22 mouse cellular contexts compared by ENCODE assay signal in the genomic region with DNA sequence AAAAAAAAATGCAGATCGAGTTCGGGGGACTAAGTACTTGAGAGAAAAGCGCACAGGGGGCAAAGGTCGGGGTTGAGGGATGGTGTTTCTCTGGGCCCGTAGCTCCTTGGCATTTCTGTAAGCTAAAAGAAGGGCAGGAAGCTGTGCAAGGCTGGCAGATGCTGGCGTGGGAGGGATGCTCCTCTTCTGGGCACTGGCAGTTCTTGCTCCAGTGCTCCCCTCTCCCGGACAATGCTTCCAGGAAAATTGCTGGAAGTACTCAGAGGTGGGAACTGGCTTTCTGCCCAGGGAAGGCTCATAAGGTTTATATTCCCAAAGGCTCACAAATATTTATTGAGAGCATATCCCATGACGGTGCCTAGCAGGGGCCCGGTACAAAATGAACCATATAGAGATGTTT.
DNase-seq lines count a peak whose midpoint lies in the region; ATAC-seq and TF ChIP-seq lines count a peak whose summit lies in the region.
"Had no signal": no experiment of that assay in that cellular context is flagged by ENCODE, and none has a peak within 500 bp of the region (broad histone marks: within the 10 kb centered on the region; RNA-seq: fewer than 3 reads in every experiment).

No protein-coding gene starts in this region.

- peak; percentile 30 for DNase-seq in embryonic facial prominence, embryonic 14.5 days (ENCODE audit: low spot score)
- DNase-seq in embryonic facial prominence, embryonic 10.5 days (ENCODE audit: low spot score) = no peak
- peak; percentile 46 to 66 for DNase-seq in kidney, postnatal 4 days
- no peak for DNase-seq in kidney, adult 8-10 months
- DNase-seq in lung, postnatal 0 days (ENCODE audit: low spot score) = peak; percentile 46
- peak; percentile 76 for DNase-seq in lung, postnatal 36 days
- no peak for DNase-seq in frontal cortex, postnatal 25 days (ENCODE audit: low spot score in 2 of 2)
- DNase-seq in adrenal gland, adult (ENCODE audit: inconsistent age in 2 of 2, low spot score in 1 of 2) = no peak
- DNase-seq: adrenal gland, postnatal 10 days; B cell, adult 2 months; cerebellum, adult 11-12 months; cerebellum, adult 9-10 months; cerebellum, postnatal 25 days; gastrocnemius, postnatal 10 days; heart, adult 2 months had no signal

- no peak overlapping the region for H3K9ac ChIP-seq in embryonic facial prominence, embryonic 14.5 days (ENCODE audit: low read depth, low read length)
- no peak overlapping the region for H3K9ac ChIP-seq in lung, postnatal 0 days (replicated peaks; ENCODE audit: low read depth)
- H3K9ac ChIP-seq: embryonic facial prominence, embryonic 15.5 days; forebrain, embryonic 15.5 days; heart, embryonic 12.5 days had no signal

- H3K4me2 ChIP-seq in embryonic facial prominence, embryonic 14.5 days (ENCODE audit: low read depth, low read length) = no peak overlapping the region
- no peak overlapping the region for H3K4me2 ChIP-seq in lung, postnatal 0 days (replicated peaks; ENCODE audit: low read depth, low read length)
- H3K4me2 ChIP-seq: embryonic facial prominence, embryonic 15.5 days; forebrain, embryonic 15.5 days; heart, embryonic 12.5 days had no signal

- H3K27me3 ChIP-seq in embryonic facial prominence, embryonic 14.5 days (replicated peaks; ENCODE audit: control insufficient read depth, insufficient read depth, low read length) = no peaks in the 10 kb centered on the region
- H3K27me3 ChIP-seq in embryonic facial prominence, embryonic 10.5 days (replicated peaks; ENCODE audit: low read depth, poor library complexity, severe bottlenecking) = no peaks in the 10 kb centered on the region
- no peaks in the 10 kb centered on the region for H3K27me3 ChIP-seq in lung, postnatal 0 days (replicated peaks; ENCODE audit: insufficient read depth, low read length)
- H3K27me3 ChIP-seq: embryonic facial prominence, embryonic 15.5 days; forebrain, embryonic 15.5 days; heart, embryonic 12.5 days had no signal

- no peak for ATAC-seq in embryonic facial prominence, embryonic 14.5 days (ENCODE audit: low read depth)
- peak; percentile 57 for ATAC-seq in lung, postnatal 0 days
- ATAC-seq: CD4-positive, CD25-positive, alpha-beta regulatory T cell, adult 4 months; forebrain, embryonic 15.5 days; hindbrain, embryonic 16.5 days had no signal

- peaks cover 13% of the 10 kb centered on the region for H3K4me1 ChIP-seq in embryonic facial prominence, embryonic 14.5 days (ENCODE audit: control insufficient read depth, insufficient read depth, low read length)
- peaks cover 13% of the 10 kb centered on the region for H3K4me1 ChIP-seq in embryonic facial prominence, embryonic 10.5 days
- H3K4me1 ChIP-seq in lung, postnatal 0 days (ENCODE audit: insufficient read depth, low read depth, low read length) = no peaks in the 10 kb centered on the region

- H3K9me3 ChIP-seq in embryonic facial prominence, embryonic 14.5 days (ENCODE audit: control insufficient read depth, low read length) = no peaks in the 10 kb centered on the region
- no peaks in the 10 kb centered on the region for H3K9me3 ChIP-seq in embryonic facial prominence, embryonic 10.5 days
- no peaks in the 10 kb centered on the region for H3K9me3 ChIP-seq in lung, postnatal 0 days (ENCODE audit: low read length)
- H3K9me3 ChIP-seq: embryonic facial prominence, embryonic 15.5 days; forebrain, embryonic 15.5 days had no signal

- peak; percentile 94 for TF ChIP-seq EP300 in lung, postnatal 0 days (IDR thresholded peaks at IDR 0.05)

- WGBS in embryonic facial prominence, embryonic 14.5 days = 51% methylated on average over 9 of the region's 9 CpGs
- 72% methylated on average over 9 of the region's 9 CpGs for WGBS in embryonic facial prominence, embryonic 10.5 days
- 46% methylated on average over 9 of the region's 9 CpGs for WGBS in lung, postnatal 0 days

- no peaks in the 10 kb centered on the region for H3K36me3 ChIP-seq in embryonic facial prominence, embryonic 14.5 days (ENCODE audit: control insufficient read depth, insufficient read depth, low read length)
- no peaks in the 10 kb centered on the region for H3K36me3 ChIP-seq in embryonic facial prominence, embryonic 10.5 days (replicated peaks)
- H3K36me3 ChIP-seq in lung, postnatal 0 days (ENCODE audit: insufficient read depth, low read length) = no peaks in the 10 kb centered on the region
- H3K36me3 ChIP-seq: embryonic facial prominence, embryonic 15.5 days; forebrain, embryonic 15.5 days; G1E; heart, embryonic 12.5 days had no signal

- H3K4me3 ChIP-seq in embryonic facial prominence, embryonic 14.5 days (ENCODE audit: low read depth, low read length) = no peak overlapping the region
- no peak overlapping the region for H3K4me3 ChIP-seq in embryonic facial prominence, embryonic 10.5 days
- no peak overlapping the region for H3K4me3 ChIP-seq in lung, postnatal 0 days (ENCODE audit: low read depth, low read length)
- H3K4me3 ChIP-seq: embryonic facial prominence, embryonic 15.5 days; erythroblast, embryonic 14.5 days; forebrain, embryonic 15.5 days; heart, adult 2 months; heart, embryonic 12.5 days had no signal

- no peak overlapping the region for H3K27ac ChIP-seq in embryonic facial prominence, embryonic 14.5 days (replicated peaks; ENCODE audit: low read depth, low read length)
- no peak overlapping the region for H3K27ac ChIP-seq in embryonic facial prominence, embryonic 10.5 days (replicated peaks)
- no peak overlapping the region for H3K27ac ChIP-seq in lung, postnatal 0 days (ENCODE audit: low read length)
- H3K27ac ChIP-seq: embryonic facial prominence, embryonic 15.5 days; forebrain, embryonic 15.5 days; heart, adult 2 months had no signal

- no peak for TF ChIP-seq CTCF in lung, postnatal 0 days (IDR thresholded peaks at IDR 0.05)

Comparison
In these comparisons a context has a peak if more than half of its experiments do, and no peak if none do; other contexts are left out.
1. DNase-seq: peak in embryonic facial prominence, embryonic 14.5 days (single experiment), kidney, postnatal 4 days (2 of 2), lung, postnatal 0 days (single experiment) and lung, postnatal 36 days (single experiment); none in embryonic facial prominence, embryonic 10.5 days (single experiment), kidney, adult 8-10 months (0 of 2), frontal cortex, postnatal 25 days (0 of 2) and adrenal gland, adult (0 of 2).